Mouse (Mus musculus) embryonic facial prominence, embryonic 10.5 days (tissue): ENCODE results near the gene Psd4. TPM values are rescaled to one million over a fixed set of nuclear protein-coding genes. Genes with fewer than 3 reads are reported as not detected.

Source experiments
- DNase-seq: peaks from one replicate; pipeline ENCODE4 v3.0.0-alpha.2; 2017; ENCODE audit warnings: low spot score
- H3K27ac ChIP-seq: fragments of 300-500 bp; sonication (generic); replicated peaks from 2 replicates; pipeline ENCODE4 v1.5.1; 2016; ENCODE audit warnings: mild to moderate bottlenecking
- H3K27me3 ChIP-seq: fragments of 300-500 bp; sonication (generic); replicated peaks from 2 replicates; pipeline ENCODE4 v1.6.1; 2016; ENCODE audit warnings: low read depth, mild to moderate bottlenecking; ENCODE audit not compliant: poor library complexity, severe bottlenecking
- H3K36me3 ChIP-seq: fragments of 300-500 bp; sonication (generic); replicated peaks from 2 replicates; pipeline ENCODE4 v1.6.1; 2016; ENCODE audit warnings: mild to moderate bottlenecking, moderate library complexity
- H3K4me1 ChIP-seq: fragments of 300-500 bp; sonication (generic); 2 replicates; pipeline ENCODE4 v1.6.1; 2016
- H3K4me3 ChIP-seq: fragments of 300-500 bp; sonication (generic); 2 replicates; pipeline ENCODE4 v1.5.1; 2016; ENCODE audit warnings: mild to moderate bottlenecking, moderate library complexity
- H3K9me3 ChIP-seq: fragments of 300-500 bp; sonication (generic); 2 replicates; pipeline ENCODE4 v1.6.1; 2016; ENCODE audit warnings: mild to moderate bottlenecking
- WGBS: fragments of 180-500 bp; shearing (Covaris S2); methylation state at CpG from one replicate; pipeline ENCODE4 v1.1.7; 2016; 5-methylcytosine and 5-hydroxymethylcytosine counted together
- polyA plus RNA-seq: library from polyadenylated mRNA; unstranded; fragments of >200 nt; fragmentation: Nextera tagmentation; extraction: Ambion mirVana; gene quantifications from 2 replicates; pipeline ENCODE4 v1.2.1, GENCODE M21; 2016

The Psd4 gene
- polyA plus RNA-seq, 1 experiment from 2014 or later: 0.81 TPM

DNA sequence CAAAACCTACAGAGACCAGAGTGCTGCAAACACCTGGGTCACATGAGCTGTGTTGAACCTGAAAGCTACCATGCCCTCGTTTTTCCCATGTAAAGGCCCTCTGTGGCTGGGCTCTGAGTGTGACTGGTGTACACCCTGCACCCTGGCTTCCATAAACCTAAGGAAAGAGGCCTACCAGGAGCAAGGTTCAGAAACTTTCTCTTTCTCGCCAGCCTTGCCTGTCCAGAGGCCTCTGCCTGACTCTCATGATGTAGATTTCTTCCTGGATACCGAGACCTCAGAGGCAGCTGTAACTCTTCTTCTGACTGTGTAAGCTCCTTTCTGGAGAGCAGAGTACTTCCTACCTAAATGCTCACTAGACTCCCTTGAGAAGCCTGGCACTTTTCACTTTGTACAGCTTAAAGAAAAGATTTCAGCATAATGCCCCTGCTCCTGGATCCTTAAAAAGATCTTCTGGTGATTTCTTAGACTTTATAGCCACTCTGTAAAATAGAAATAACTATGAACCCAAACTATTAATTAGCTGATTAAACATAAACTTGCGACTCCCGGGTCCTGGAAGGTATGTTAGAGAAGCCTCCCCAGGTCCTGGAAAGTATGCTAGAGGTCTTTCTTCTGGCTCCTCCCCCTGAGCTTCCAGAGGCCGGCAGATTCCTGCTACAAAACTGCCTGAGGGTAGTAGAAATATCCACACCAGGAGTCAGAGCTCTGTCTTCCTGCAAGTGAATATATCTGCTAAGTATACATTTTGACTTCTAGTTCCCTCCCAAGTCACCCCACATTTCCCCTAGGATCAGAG is 87.9 kb downstream of the Psd4 start:
- 0 out of 2 replicates have a peak, but pooled peaks cover 5% of the 10 kb centered on the region for H3K27me3 ChIP-seq
- no peaks in the 10 kb centered on the region for H3K9me3 ChIP-seq
- H3K36me3 ChIP-seq: no peaks in the 10 kb centered on the region
- H3K4me1 ChIP-seq: peaks cover 15% of the 10 kb centered on the region
- H3K27ac ChIP-seq: peak overlapping the region; percentile 40; the same call in 1 of the 2 replicates
- 37% methylated on average over 6 of the region's 6 CpGs for WGBS
- no peak overlapping the region for H3K4me3 ChIP-seq
- DNase-seq: no peak

DNA sequence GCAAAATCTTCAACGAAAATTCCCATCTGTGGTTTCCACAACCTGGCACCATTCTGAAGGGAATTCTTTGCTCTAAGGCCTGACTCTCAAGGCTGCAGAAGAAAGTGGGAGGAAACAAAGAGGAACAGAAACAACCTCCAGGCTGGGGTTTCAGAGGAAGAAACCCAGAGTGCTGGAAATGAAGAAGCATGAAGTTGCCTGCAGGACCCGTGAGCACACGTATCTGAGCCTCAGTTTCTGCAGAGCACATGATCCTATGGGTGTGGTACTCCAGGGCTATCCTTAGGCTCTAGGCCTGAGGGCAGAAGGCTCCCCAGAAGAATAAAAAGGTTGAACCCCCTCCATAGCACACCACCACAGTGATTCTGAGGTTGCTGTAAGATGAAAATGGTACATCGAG is 89.5 kb downstream of the Psd4 start:
- 0 out of 2 replicates have a peak, but pooled peaks cover 5% of the 10 kb centered on the region for H3K27me3 ChIP-seq
- H3K27ac ChIP-seq: no peak overlapping the region
- H3K9me3 ChIP-seq: no peaks in the 10 kb centered on the region
- no peak for DNase-seq
- H3K4me1 ChIP-seq: peaks cover 15% of the 10 kb centered on the region
- no peak overlapping the region for H3K4me3 ChIP-seq
- WGBS: 87% methylated on average over 4 of the region's 4 CpGs
- H3K36me3 ChIP-seq: no peaks in the 10 kb centered on the region

GRCm38 (mm10) chr2:24460112-24460807 is 92.9 kb downstream of the Psd4 start:
- H3K27me3 ChIP-seq: peaks cover 8% of the 10 kb centered on the region; the same call in 1 of the 2 replicates
- no peak overlapping the region for H3K27ac ChIP-seq
- WGBS: 42% methylated on average over 9 of the region's 9 CpGs
- H3K4me3 ChIP-seq: no peak overlapping the region
- H3K36me3 ChIP-seq: no peaks in the 10 kb centered on the region
- peaks cover 5% of the 10 kb centered on the region; the same call in 1 of the 2 replicates for H3K4me1 ChIP-seq
- DNase-seq: no peak
- H3K9me3 ChIP-seq: no peaks in the 10 kb centered on the region

GRCm38 (mm10) chr2:24460808-24461127 is 93.4 kb downstream of the Psd4 start:
- no peaks in the 10 kb centered on the region for H3K9me3 ChIP-seq
- H3K36me3 ChIP-seq: no peaks in the 10 kb centered on the region
- H3K27ac ChIP-seq: no peak overlapping the region
- WGBS: 12% methylated on average over 2 of the region's 2 CpGs
- no peak overlapping the region for H3K4me3 ChIP-seq
- H3K4me1 ChIP-seq: no peaks in the 10 kb centered on the region; the same call in 1 of the 2 replicates
- peaks cover 8% of the 10 kb centered on the region; the same call in 1 of the 2 replicates for H3K27me3 ChIP-seq
- DNase-seq: peak; percentile 40

Other genes with a start within 250 kb of the Psd4 start
- gene Il1f8, start 214.4 kb upstream of the Psd4 start, polyA plus RNA-seq: not detected in 2 replicates
- gene Il1f9, start 181.1 kb upstream of the Psd4 start, polyA plus RNA-seq: not detected in 2 replicates
- not detected in 2 replicates for gene Il1f6, start 152.2 kb upstream of the Psd4 start, polyA plus RNA-seq
- 0.09 TPM in 1 of 2 replicates, not detected in the other for gene Il1f5, start 90.6 kb upstream of the Psd4 start, polyA plus RNA-seq
- not detected in 2 replicates for gene Il1f10, start 76.4 kb upstream of the Psd4 start, polyA plus RNA-seq
- gene Il1rn, start 30.7 kb upstream of the Psd4 start, polyA plus RNA-seq: not detected in 2 replicates
- 1.1 and 3.0 TPM in 2 replicates for gene Pax8, start 108.0 kb downstream of the Psd4 start, polyA plus RNA-seq